Mouse (Mus musculus): ENCODE measurements around the gene Dtwd1. TPM values are rescaled to one million over a fixed set of nuclear protein-coding genes. Genes with fewer than 3 reads are reported as not detected.

Gene Dtwd1
- polyA plus RNA-seq (2015; fragmentation: Nextera tagmentation; extraction: Ambion mirVana) = 24.1 and 24.6 TPM in 2 replicates

DNA sequence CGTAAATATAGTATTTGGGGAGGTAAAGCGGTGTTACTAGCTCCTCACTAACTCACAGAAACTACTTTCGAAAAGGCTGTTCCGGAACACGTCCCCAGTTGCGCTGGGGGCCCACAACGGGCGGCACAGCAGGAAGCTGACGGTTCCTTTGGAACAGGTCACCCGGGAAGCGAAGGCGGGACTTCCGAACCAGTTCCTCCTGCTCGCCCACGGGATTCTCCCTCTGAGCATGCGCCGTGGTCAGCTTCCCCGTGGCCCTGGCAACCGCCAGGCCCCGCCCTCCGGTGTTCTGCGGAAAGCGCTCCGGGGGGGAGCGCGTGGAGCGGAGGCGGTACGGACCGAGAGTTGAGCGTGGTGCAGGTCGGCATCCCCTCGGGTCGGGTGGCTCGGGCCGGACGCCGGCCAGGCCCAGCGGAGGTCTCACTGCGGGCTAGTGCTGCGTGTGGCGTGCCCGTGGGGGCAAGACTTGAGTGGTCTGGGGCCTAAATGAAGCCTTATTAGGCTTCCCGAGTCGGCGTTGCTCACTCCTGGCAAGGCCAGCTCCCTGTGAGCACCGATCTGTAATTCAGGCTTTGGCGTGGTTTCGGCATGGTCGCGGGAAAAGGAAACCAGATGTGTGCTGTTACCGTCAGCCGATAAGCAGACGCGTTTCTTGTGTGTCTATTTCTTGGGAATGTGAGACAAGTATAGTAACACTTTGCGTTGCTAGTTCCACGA is at the start of gene Dtwd1, which contains the start of gene Fam227b:
Gene Dtwd1 (plus strand): TSS at position 287 of the 717 bp plus-strand sequence.
Gene Fam227b (minus strand): TSS at position 150 of the 717 bp plus-strand sequence.
- H3K27me3 ChIP-seq = no peaks in the 10 kb centered on the region
- H3K4me1 ChIP-seq = peaks cover 7% of the 10 kb centered on the region
- H3K4me2 ChIP-seq = peak within 1 kb of the TSS; percentile 57
- peak within 1 kb of the TSS; percentile 86 for H3K9ac ChIP-seq
- peak within 1 kb of the TSS; percentile 81 for H3K4me3 ChIP-seq
- ATAC-seq (ENCODE audit: borderline replicate concordance, extremely low read depth, low FRiP score, low TSS enrichment) = peak; percentile 99
- H3K27ac ChIP-seq = peak within 1 kb of the TSS; percentile 97
- H3K9me3 ChIP-seq = no peaks in the 10 kb centered on the region
- under 1% methylated on average over 57 of the region's 57 CpGs for WGBS
- H3K36me3 ChIP-seq = peaks cover 5% of the 10 kb centered on the region; the same call in 1 of the 2 replicates

DNA sequence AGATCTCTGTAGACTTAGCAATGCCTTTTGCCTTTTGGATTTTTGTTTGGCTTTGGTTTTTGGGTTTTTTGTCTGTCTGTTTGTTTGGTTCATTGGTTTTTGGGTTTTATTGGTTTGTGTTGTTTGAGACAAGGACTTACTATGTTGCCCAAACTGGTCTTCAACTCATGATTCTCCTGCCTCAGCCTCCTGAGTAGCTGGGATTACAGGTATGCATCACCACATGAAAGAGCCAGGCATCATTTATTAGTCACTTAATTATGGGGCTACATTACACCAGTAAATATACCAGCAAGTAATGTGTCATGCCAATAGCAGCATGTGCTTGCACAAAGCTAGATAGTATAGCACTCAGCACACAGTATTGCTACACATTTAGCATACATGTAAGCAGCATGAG is 4.2 kb upstream of the Dtwd1 start:
- H3K27ac ChIP-seq = no peak overlapping the region
- H3K9me3 ChIP-seq = no peaks in the 10 kb centered on the region
- no peak for ATAC-seq (ENCODE audit: borderline replicate concordance, extremely low read depth, low FRiP score, low TSS enrichment)
- no peaks in the 10 kb centered on the region for H3K27me3 ChIP-seq
- no peaks in the 10 kb centered on the region for H3K4me1 ChIP-seq
- H3K36me3 ChIP-seq = no peaks in the 10 kb centered on the region
- no peak overlapping the region for H3K4me3 ChIP-seq
- no peak overlapping the region for H3K4me2 ChIP-seq
- no peak overlapping the region for H3K9ac ChIP-seq

DNA sequence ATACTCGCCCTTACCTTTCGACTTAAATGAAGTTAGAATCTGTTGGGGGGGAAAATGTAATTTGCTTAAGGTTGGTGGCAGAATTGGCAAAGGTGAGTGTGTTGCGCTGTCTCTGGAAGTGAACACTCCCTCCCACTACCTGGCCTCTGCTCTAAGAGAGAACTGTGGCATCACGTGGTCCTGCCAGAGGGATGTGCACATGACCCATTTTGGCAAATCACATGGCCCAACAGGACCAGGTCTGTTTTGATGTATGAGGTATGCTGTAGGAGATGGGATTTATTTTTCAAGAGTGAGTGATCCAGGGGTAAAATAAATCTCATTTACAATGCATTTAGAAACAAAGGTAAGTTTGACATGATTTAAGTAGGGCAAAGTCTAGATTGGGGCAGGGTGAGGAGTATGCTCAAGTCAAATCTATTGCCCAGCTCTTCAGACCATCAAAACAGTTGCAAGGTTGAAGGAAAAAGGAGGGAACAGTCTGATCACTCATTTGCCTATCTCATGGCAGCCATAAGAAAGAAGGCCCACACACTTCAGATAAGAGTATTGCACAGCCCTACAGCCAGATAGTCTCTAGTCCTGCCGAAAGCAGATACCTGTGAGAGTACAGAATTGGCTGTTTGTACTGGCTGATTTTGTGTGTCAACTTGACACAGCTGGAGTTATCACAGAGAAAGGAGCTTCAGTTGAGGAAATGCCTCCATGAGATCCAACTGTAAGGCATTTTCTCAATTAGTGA is 13.5 kb downstream of the Dtwd1 start:
- no peaks in the 10 kb centered on the region for H3K4me1 ChIP-seq
- 86% methylated on average over 5 of the region's 5 CpGs for WGBS
- no peak overlapping the region for H3K4me2 ChIP-seq
- peaks cover 22% of the 10 kb centered on the region; the same call in 1 of the 2 replicates for H3K36me3 ChIP-seq
- no peak overlapping the region for H3K27ac ChIP-seq
- H3K4me3 ChIP-seq = no peak overlapping the region
- H3K27me3 ChIP-seq = no peaks in the 10 kb centered on the region
- peak; percentile 77; the same call in 1 of the 2 replicates for ATAC-seq (ENCODE audit: borderline replicate concordance, extremely low read depth, low FRiP score, low TSS enrichment)
- H3K9me3 ChIP-seq = no peaks in the 10 kb centered on the region
- no peak overlapping the region for H3K9ac ChIP-seq

DNA sequence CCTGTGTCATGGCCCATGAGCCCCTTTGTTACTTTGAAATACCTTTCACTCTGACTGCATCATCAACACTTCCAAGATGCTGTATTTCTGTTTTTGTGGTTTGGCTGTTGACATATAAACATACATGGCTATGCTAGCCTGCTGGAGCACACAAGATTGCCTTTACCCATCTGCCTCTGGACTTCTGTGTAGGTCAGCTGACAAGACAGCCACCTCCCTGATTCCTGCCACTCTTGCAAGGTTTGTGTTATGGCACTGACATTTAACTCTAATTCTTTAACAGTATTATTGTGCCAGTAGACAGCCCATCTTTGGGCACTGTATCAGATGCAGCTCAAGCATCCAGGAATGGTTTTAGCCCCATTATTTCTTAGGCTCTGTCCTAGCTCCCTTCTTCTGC is 14.4 kb downstream of the Dtwd1 start:
- Histone ChIP-seq H3K27me3 (no peaks in the 10 kb centered on the region), H3K36me3 (peaks cover 13% of the 10 kb centered on the region; the same call in 1 of the 2 replicates), H3K9ac (no peak overlapping the region), H3K27ac (no peak overlapping the region), H3K4me1 (no peaks in the 10 kb centered on the region), H3K4me3 (no peak overlapping the region), H3K9me3 (no peaks in the 10 kb centered on the region), H3K4me2 (no peak overlapping the region)
- ATAC-seq (ENCODE audit: borderline replicate concordance, extremely low read depth, low FRiP score, low TSS enrichment) = no peak

DNA sequence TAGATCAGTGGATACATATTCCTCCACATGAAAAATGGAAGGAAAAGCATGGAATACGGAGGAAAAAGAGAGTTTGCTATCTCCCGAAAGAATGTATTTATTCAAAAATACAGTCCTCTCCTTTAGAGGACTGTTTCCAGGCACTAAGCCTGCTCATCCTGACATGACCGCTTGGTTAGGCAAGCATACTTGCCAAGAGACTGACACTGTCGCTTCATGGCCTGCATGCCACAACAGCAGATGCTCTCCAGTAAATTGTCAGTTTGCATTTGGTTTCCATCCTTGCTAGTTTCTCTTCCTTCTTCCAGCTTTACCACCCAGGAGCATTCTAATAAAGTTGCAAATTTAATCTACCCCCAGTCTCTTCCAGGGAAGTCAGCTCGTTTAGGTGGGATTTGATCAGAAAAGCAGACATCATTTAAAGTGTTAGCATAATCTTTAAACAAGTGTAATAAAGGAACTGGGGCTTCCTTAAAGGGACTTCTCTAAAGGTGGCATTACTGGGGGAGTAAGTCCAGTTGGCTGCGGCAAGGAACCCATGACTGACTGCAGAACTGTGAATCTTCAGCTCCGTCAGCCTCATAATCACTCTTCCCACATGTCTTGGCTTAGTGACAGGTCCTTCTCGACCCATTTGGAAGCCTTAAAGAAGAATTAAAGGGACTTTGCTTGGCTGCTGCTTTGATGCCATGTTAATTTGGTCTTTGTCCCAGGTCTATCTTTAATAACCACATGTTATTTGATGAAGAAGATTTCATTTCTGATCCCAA is 15.1 kb downstream of the Dtwd1 start:
- no peak for ATAC-seq (ENCODE audit: borderline replicate concordance, extremely low read depth, low FRiP score, low TSS enrichment)
- no peaks in the 10 kb centered on the region for H3K27me3 ChIP-seq
- no peaks in the 10 kb centered on the region for H3K4me1 ChIP-seq
- H3K36me3 ChIP-seq = 0 out of 2 replicates have a peak, but pooled peaks cover 6% of the 10 kb centered on the region
- H3K4me3 ChIP-seq = no peak overlapping the region
- no peak overlapping the region for H3K9ac ChIP-seq
- no peaks in the 10 kb centered on the region for H3K9me3 ChIP-seq
- 80% methylated on average over 8 of the region's 8 CpGs for WGBS
- H3K27ac ChIP-seq = no peak overlapping the region
- no peak overlapping the region for H3K4me2 ChIP-seq

DNA sequence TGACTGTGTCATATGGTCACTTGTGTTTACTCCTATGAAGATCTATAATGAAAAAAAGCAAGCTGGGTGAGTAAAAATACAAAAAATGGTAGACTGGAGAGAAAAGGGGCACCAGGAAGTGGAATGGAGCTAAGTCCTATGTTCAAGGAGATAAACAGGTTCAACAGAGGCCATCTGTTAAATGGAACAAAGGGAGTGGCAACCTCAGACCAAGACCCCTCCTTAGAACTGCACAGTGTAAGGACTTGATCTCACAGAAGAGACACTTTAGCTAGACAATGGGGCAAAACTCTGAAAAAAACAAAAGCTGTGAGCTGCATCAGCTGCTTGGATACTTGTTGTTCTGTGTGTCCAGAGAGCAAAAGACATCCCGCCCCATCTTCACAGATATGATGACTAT is 19.5 kb downstream of the Dtwd1 start:
- no peak overlapping the region for H3K4me3 ChIP-seq
- H3K27ac ChIP-seq = no peak overlapping the region
- H3K27me3 ChIP-seq = no peaks in the 10 kb centered on the region
- no peaks in the 10 kb centered on the region for H3K36me3 ChIP-seq
- no peak for ATAC-seq (ENCODE audit: borderline replicate concordance, extremely low read depth, low FRiP score, low TSS enrichment)
- no peaks in the 10 kb centered on the region for H3K4me1 ChIP-seq
- H3K9ac ChIP-seq = no peak overlapping the region
- H3K4me2 ChIP-seq = no peak overlapping the region
- H3K9me3 ChIP-seq = no peaks in the 10 kb centered on the region
- 83% methylated on average over 1 of the region's 1 CpGs for WGBS

DNA sequence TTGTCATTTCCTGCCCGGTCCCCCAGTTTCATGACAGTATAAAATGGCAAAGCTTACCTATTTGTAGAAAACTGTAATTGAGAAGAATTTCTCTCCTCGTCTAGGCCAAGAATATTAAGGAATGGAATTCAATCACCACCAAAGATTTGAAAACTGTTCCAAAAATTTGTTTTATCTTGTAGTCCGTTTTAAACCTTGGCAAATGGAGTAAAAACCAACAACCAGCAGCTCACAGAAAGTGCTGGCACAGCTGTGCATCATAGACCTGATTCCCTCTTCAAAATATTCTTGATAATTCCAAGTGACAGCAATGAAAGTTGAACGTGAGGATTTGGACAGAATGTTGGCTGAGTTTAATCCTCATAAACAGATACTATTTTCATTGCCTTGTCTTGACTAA is 39.4 kb downstream of the Dtwd1 start:
- 52% methylated on average over 4 of the region's 4 CpGs for WGBS

DNA sequence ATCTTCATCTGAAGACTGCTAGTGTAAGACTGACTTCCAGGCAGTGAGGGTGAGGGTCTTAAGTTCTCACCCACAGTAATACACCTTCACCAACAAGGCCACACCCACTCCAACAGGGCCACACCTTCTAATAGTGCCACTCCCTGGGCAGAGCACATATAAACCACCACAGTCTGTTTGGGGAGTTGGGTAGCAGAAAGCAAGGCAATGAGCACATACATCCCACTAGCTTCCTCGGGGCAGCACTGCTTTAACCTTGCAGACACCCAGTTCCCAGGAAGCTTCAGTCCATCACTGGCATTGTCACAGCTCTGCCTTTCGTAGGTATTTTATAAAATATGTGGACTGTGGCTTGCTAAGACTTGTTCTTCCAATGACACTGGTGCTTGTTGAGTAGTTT is 40.2 kb downstream of the Dtwd1 start:
- H3K27ac ChIP-seq = no peak overlapping the region
- H3K9ac ChIP-seq = no peak overlapping the region
- H3K4me1 ChIP-seq = no peaks in the 10 kb centered on the region
- H3K36me3 ChIP-seq = no peaks in the 10 kb centered on the region
- no peak overlapping the region for H3K4me2 ChIP-seq
- 70% methylated on average over 2 of the region's 2 CpGs for WGBS
- no peaks in the 10 kb centered on the region for H3K27me3 ChIP-seq
- H3K9me3 ChIP-seq = no peaks in the 10 kb centered on the region
- H3K4me3 ChIP-seq = no peak overlapping the region
- ATAC-seq (ENCODE audit: borderline replicate concordance, extremely low read depth, low FRiP score, low TSS enrichment) = no peak

More for the DNA sequence above, 39.4 kb downstream of the Dtwd1 start:
- H3K9me3 ChIP-seq = no peaks in the 10 kb centered on the region
- no peaks in the 10 kb centered on the region for H3K36me3 ChIP-seq
- no peak for ATAC-seq (ENCODE audit: borderline replicate concordance, extremely low read depth, low FRiP score, low TSS enrichment)
- H3K27me3 ChIP-seq = no peaks in the 10 kb centered on the region
- H3K4me1 ChIP-seq = no peaks in the 10 kb centered on the region
- no peak overlapping the region for H3K27ac ChIP-seq
- H3K9ac ChIP-seq = no peak overlapping the region
- no peak overlapping the region for H3K4me2 ChIP-seq
- no peak overlapping the region for H3K4me3 ChIP-seq

DNA sequence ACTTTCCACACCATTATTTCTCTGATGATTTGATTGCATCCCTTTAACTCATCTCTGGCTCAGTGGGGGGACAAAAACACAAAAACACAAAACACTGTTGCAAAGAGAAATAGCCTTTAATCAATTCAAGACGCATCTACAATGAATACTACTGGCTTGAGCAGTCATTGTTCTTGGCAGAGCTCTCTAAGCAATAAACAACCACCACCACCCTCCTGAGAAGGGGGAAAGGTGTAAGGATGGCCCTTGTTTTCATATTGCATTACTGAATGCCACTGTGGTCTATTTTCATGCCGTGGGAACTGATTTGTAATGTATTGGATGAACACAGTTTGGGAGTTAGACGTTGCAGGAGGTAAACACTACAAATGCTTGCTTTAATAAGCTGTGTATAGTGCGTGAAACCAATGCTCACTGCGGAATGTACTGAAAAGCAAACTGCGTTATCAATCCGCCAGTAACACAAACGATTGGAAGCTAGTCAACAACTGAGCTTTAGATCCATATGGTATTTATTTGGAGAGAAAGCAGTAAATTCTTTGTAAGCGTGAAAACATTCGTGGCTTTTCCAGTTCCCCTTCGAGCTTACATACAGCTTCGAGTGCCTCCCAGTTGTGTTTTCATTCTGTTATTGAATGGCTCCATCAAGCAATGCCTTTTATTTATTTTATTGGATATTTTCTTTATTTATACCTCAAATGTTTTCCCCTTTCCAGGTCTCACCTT is 43.9 kb downstream of the Dtwd1 start:
- 69% methylated on average over 12 of the region's 12 CpGs for WGBS
- Histone ChIP-seq H3K36me3 (no peaks in the 10 kb centered on the region), H3K4me1 (no peaks in the 10 kb centered on the region), H3K27ac (no peak overlapping the region), H3K9ac (no peak overlapping the region), H3K9me3 (no peaks in the 10 kb centered on the region), H3K4me2 (no peak overlapping the region), H3K4me3 (no peak overlapping the region), H3K27me3 (no peaks in the 10 kb centered on the region)
- ATAC-seq (ENCODE audit: borderline replicate concordance, extremely low read depth, low FRiP score, low TSS enrichment) = no peak

DNA sequence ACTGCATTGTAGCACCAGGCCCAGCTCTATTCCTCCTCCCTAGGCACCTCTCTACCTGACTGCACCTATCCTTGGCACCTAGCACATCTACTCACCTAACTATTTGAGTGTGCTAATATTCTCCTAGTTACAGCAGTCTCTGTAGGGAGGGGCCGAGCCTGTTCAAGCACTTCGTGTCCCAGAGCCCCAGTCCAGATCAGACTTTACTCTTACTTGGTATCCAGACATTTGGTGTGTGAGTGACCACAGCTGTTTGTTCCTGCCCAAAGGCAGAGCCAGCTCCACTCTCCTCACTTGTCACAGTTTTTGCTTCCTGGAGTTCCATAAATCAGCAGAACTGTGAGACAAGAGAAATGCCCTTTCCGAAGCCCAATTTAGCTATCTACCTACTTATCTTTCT is 47.0 kb downstream of the Dtwd1 start:
- Histone ChIP-seq H3K9ac (no peak overlapping the region), H3K36me3 (no peaks in the 10 kb centered on the region)
- WGBS = 47% methylated on average over 3 of the region's 3 CpGs

DNA sequence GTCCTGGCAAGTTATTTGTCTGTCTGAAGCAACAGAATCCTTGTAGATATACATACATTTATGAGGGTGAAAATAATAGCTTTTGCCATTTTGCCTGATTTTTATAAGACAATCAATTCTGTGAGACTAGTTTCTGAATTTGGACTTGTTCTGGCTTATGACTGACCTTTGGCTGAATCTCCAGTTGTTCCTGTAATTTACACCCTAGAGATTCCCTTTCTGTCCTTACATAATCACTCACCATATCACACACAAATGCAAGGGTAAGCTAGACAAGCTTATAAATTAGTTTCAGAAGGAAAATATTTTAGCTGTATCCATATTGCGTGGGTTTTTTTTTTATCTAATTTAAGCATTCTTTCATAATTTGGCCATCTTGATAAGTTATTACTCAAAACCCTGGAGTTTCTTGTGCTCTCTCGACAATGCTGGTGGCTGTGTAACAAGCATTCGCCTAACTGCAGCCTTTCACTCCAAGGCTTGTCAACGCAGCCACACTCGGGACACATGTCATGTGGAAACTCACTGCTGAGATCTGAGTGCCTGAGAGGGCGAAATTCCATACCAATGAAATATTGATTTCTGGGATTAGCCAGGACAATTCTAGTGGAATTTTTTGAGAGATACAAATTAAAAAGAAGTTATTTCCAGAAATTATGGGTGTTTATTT is 59.2 kb downstream of the Dtwd1 start:
- Histone ChIP-seq H3K36me3 (no peaks in the 10 kb centered on the region), H3K27ac (no peak overlapping the region), H3K9ac (no peak overlapping the region), H3K4me3 (no peak overlapping the region), H3K4me1 (no peaks in the 10 kb centered on the region), H3K4me2 (no peak overlapping the region), H3K27me3 (no peaks in the 10 kb centered on the region), H3K9me3 (no peaks in the 10 kb centered on the region)
- no peak for ATAC-seq (ENCODE audit: borderline replicate concordance, extremely low read depth, low FRiP score, low TSS enrichment)
- WGBS = 66% methylated on average over 6 of the region's 6 CpGs

More for the DNA sequence above, 47.0 kb downstream of the Dtwd1 start:
- H3K4me1 ChIP-seq = no peaks in the 10 kb centered on the region
- H3K27ac ChIP-seq = no peak overlapping the region
- no peaks in the 10 kb centered on the region for H3K9me3 ChIP-seq
- no peaks in the 10 kb centered on the region for H3K27me3 ChIP-seq
- no peak for ATAC-seq (ENCODE audit: borderline replicate concordance, extremely low read depth, low FRiP score, low TSS enrichment)
- no peak overlapping the region for H3K4me2 ChIP-seq
- H3K4me3 ChIP-seq = no peak overlapping the region

Data from lung, embryonic 15.5 days (tissue).